Mouse (Mus musculus) embryonic facial prominence, embryonic 15.5 days (tissue): ENCODE results near the gene Atp13a3. TPM values are rescaled to one million over a fixed set of nuclear protein-coding genes. Genes with fewer than 3 reads are reported as not detected.

Experiments
- ATAC-seq: fragments of 200-750 bp; cut with Nextera tagmentation; 2 replicates; pipeline ENCODE4 v1.8.0; 2017; ENCODE audit warnings: low read depth, moderate TSS enrichment; ENCODE audit not compliant: insufficient number of reproducible peaks, low FRiP score, low TSS enrichment
- H3K27ac ChIP-seq: fragments of 300-500 bp; sonication (generic); replicated peaks from 2 replicates; pipeline ENCODE4 v1.5.1; 2015; ENCODE audit warnings: mild to moderate bottlenecking, inconsistent platforms
- H3K27me3 ChIP-seq: fragments of 300-500 bp; sonication (generic); 2 replicates; pipeline ENCODE4 v1.6.1; 2015; ENCODE audit warnings: inconsistent platforms
- H3K36me3 ChIP-seq: fragments of 300-500 bp; sonication (generic); 2 replicates; pipeline ENCODE4 v1.6.1; 2015; ENCODE audit warnings: mild to moderate bottlenecking, inconsistent platforms
- H3K4me1 ChIP-seq: fragments of 300-500 bp; sonication (generic); 2 replicates; pipeline ENCODE4 v1.6.1; 2015; ENCODE audit warnings: inconsistent platforms
- H3K4me2 ChIP-seq: fragments of 300-500 bp; sonication (generic); replicated peaks from 2 replicates; pipeline ENCODE4 v1.6.1; 2015; ENCODE audit warnings: mild to moderate bottlenecking, inconsistent platforms
- H3K4me3 ChIP-seq: fragments of 300-500 bp; sonication (generic); replicated peaks from 2 replicates; pipeline ENCODE4 v1.5.1; 2015; ENCODE audit warnings: mild to moderate bottlenecking, inconsistent platforms
- H3K9ac ChIP-seq: fragments of 300-500 bp; sonication (generic); 2 replicates; pipeline ENCODE4 v1.6.1; 2015; ENCODE audit warnings: inconsistent platforms
- H3K9me3 ChIP-seq: fragments of 300-500 bp; sonication (generic); replicated peaks from 2 replicates; pipeline ENCODE4 v1.6.1; 2016; ENCODE audit warnings: inconsistent platforms
- WGBS: fragments of 180-500 bp; shearing (Covaris S2); methylation state at CpG from one replicate; pipeline ENCODE4 v1.1.7; 2015; 5-methylcytosine and 5-hydroxymethylcytosine counted together
- polyA plus RNA-seq: library from polyadenylated mRNA; unstranded; fragments of >200 nt; fragmentation: Nextera tagmentation; extraction: Ambion mirVana; gene quantifications from 2 replicates; pipeline ENCODE4 v1.2.1, GENCODE M21; 2015

The Atp13a3 gene
- polyA plus RNA-seq, 1 experiment from 2014 or later = 10.2 TPM

DNA sequence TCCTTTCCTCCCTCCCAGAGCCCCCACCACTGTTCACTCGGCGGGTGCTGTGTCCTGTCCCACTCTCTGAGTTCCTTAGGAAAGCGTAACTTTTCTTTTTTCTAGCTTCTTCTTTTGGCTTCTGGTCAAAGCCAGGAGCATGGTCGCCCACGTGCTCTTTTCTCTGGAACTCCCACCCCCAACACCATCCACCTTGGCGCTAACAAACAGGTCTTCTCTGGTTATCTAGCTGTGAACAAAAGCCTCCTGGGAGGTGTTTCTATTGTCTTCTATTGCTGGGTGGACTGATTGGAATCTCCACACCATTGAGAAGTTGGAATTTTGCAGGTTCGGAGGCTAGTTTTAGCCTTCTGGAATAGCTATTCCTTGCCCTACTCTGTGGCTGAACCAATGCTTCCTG lies 30.5 kb upstream of the Atp13a3 start:
- Histone ChIP-seq H3K9ac (no peak overlapping the region), H3K4me2 (no peak overlapping the region), H3K4me1 (no peaks in the 10 kb centered on the region), H3K9me3 (no peaks in the 10 kb centered on the region), H3K27me3 (no peaks in the 10 kb centered on the region), H3K27ac (no peak overlapping the region), H3K4me3 (no peak overlapping the region), H3K36me3 (no peaks in the 10 kb centered on the region)
- no peak for ATAC-seq
- 90% methylated on average over 7 of the region's 7 CpGs for WGBS

DNA sequence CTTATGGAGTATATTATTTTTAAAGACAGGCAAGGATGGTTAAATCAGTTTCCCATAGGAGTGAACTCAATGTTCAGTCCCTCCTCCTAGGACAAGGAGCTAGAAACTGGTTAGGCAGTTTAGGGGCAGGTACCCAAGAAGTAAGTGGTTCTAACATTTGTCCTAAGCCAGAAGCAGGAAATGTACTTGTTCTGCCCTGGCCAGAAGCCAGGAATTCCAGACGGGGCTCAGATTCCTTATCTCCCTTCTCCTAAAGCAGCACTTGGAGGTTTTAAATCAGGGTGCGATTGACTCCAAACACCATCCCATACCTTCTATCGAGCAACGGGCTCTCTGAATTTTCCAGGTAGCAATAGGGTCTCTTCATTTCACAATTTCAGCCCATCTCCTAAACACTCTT lies 29.6 kb upstream of the Atp13a3 start:
- ATAC-seq = no peak
- H3K27ac ChIP-seq = no peak overlapping the region
- H3K4me2 ChIP-seq = no peak overlapping the region
- no peak overlapping the region for H3K9ac ChIP-seq
- H3K4me3 ChIP-seq = no peak overlapping the region
- H3K4me1 ChIP-seq = no peaks in the 10 kb centered on the region
- 62% methylated on average over 4 of the region's 4 CpGs for WGBS
- no peaks in the 10 kb centered on the region for H3K9me3 ChIP-seq
- no peaks in the 10 kb centered on the region for H3K27me3 ChIP-seq
- no peaks in the 10 kb centered on the region for H3K36me3 ChIP-seq

DNA sequence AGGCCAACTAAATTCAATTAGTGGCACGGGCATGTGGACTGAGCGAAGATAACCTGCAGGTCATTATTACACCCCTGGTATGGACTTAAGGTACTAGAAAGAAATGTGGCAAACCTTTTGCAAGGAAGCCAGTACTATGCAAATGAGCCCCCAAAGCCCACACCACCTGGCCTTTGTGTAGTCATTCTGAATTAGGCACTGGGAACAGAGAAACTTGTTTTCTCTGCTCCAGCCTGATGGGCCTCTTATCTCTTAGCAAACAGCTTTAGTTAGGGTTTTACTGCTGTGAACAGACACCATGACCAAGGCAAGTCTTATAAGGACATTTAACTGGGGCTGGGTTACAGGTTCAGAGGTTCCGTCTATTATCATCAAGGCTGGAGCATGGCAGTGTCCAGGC lies 27.4 kb upstream of the Atp13a3 start:
- Histone ChIP-seq H3K4me3 (no peak overlapping the region), H3K9ac (no peak overlapping the region), H3K9me3 (no peaks in the 10 kb centered on the region), H3K36me3 (no peaks in the 10 kb centered on the region), H3K4me2 (no peak overlapping the region), H3K27me3 (no peaks in the 10 kb centered on the region), H3K27ac (no peak overlapping the region), H3K4me1 (no peaks in the 10 kb centered on the region)
- ATAC-seq = no peak
- 68% methylated on average over 3 of the region's 3 CpGs for WGBS

DNA sequence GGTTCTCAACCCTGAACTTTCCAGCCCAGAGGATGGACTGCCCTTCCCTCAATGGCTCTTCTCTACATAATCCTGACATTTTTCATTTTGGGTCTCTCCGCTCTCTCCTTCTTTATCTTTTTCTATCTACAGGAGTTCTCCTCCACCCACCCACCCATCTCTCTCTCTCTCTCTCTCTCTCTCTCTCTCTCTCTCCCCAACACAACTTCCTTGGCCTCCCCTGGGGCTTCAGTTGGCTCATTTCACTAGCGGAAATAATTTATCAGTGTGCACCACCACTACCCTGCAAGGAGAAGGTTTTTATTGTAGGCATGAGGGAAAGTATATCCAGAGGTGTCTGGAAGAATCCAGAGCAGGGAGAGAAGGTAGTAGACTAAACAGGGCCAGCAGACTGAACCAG lies 26.3 kb upstream of the Atp13a3 start:
- no peak overlapping the region for H3K9ac ChIP-seq
- no peak for ATAC-seq

DNA sequence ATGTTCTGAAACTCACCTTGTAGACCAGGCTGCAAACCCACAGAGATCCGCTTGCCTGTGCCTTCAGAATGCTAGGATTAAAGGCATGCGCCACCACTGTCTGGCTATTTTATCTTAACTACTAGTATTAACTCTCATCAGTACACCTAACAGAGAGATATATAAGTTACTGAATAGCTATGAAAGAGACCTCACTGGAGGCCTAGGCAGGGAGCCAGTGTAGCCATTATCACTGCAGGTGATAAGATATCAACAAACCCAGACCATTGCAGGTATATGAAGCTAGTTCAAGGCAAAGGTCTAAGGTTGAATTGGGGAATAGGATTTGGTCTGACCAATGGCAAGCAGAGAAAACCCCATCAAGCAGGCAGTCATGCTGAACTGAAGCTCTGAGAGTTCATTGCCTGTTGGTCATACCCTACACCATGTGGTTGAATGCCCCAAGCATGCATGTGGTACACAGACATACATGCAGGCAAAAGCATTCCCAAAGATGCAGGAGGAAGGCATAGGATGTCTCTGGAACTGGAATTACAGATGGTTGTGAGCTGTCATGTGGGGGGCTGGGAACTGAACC lies 24.8 kb upstream of the Atp13a3 start:
- Histone ChIP-seq H3K36me3 (no peaks in the 10 kb centered on the region), H3K27me3 (no peaks in the 10 kb centered on the region), H3K4me2 (no peak overlapping the region), H3K27ac (no peak overlapping the region), H3K4me1 (no peaks in the 10 kb centered on the region), H3K9ac (no peak overlapping the region), H3K4me3 (no peak overlapping the region), H3K9me3 (no peaks in the 10 kb centered on the region)
- WGBS = 93% methylated on average over 2 of the region's 2 CpGs
- no peak for ATAC-seq

More for the DNA sequence above, 26.3 kb upstream of the Atp13a3 start:
- 84% methylated on average over 2 of the region's 2 CpGs for WGBS
- Histone ChIP-seq H3K4me3 (no peak overlapping the region), H3K27ac (no peak overlapping the region), H3K36me3 (no peaks in the 10 kb centered on the region), H3K4me1 (no peaks in the 10 kb centered on the region), H3K27me3 (no peaks in the 10 kb centered on the region), H3K9me3 (no peaks in the 10 kb centered on the region), H3K4me2 (no peak overlapping the region)

DNA sequence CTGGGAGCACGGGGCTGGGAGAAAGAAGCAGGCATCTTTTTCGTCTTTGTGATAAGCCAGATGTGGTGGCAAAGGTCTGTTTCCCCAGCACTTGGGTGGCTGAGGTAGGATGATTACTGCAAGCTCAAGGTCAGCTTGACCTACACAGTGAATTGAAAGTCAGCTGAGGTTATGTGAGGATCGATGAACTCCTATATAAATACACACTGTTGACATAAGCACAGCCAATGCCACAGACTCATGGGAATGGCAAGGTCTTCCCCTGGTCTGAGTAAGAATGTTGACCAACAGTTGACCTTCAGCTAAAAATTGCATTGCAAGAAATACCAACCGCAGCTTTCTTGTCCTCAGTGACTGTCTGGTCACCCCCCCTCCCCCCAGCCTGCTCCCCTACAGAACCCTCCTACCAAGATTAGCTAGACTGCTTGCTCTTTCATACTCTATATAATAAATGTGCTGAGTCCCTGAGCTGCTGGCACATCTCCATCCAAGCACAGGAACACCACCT lies 23.0 kb upstream of the Atp13a3 start:
- H3K27ac ChIP-seq = no peak overlapping the region
- no peaks in the 10 kb centered on the region for H3K4me1 ChIP-seq
- no peaks in the 10 kb centered on the region for H3K27me3 ChIP-seq
- no peaks in the 10 kb centered on the region for H3K9me3 ChIP-seq
- WGBS = 77% methylated on average over 4 of the region's 4 CpGs
- no peak overlapping the region for H3K4me2 ChIP-seq
- no peak for ATAC-seq
- no peak overlapping the region for H3K9ac ChIP-seq
- H3K4me3 ChIP-seq = no peak overlapping the region
- H3K36me3 ChIP-seq = no peaks in the 10 kb centered on the region

DNA sequence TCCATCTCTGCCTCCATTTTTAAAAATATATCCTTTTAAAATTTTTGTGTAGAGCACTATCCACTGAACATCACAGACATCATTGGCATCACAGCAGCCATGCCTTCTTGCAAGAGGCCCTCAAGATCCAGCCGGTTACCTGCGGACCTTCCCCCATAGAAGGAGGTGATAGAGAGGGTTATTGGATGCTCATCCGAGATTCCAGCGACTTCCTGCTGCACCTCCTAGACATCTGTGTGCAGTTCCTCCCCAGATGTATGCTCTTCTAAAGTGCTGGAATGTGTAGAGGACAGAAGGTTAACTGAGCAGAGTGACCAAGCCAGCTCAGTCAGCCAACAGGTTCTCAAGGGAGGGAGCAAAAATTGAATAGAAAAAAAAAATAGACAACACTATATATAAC lies 21.7 kb upstream of the Atp13a3 start:
- Histone ChIP-seq H3K9me3 (no peaks in the 10 kb centered on the region), H3K27me3 (no peaks in the 10 kb centered on the region), H3K4me1 (no peaks in the 10 kb centered on the region), H3K36me3 (no peaks in the 10 kb centered on the region), H3K4me2 (no peak overlapping the region), H3K9ac (no peak overlapping the region), H3K4me3 (no peak overlapping the region), H3K27ac (no peak overlapping the region)
- WGBS = 77% methylated on average over 4 of the region's 4 CpGs
- ATAC-seq = no peak

DNA sequence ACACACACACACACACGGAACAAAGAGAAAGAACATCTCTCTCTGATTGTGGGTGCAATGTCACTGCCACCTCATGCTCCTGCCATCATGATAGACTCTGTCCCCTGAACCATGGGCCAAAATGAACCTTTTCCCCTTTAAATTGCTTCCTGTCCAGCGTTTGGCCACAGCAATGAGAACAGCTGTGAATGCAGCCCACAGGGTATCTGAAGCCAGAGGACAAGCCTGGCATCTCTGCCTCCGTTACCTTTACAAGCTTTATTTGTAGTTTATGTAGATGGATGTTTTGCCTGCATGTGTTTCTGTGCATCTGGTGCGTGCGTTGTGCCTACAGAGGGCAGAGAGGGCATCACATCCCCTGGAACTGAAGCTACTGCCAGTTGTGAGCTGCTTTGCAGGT lies 21.2 kb upstream of the Atp13a3 start:
- no peak for ATAC-seq
- Histone ChIP-seq H3K4me3 (no peak overlapping the region), H3K9ac (no peak overlapping the region), H3K4me2 (no peak overlapping the region), H3K27ac (no peak overlapping the region), H3K4me1 (no peaks in the 10 kb centered on the region), H3K27me3 (no peaks in the 10 kb centered on the region), H3K36me3 (no peaks in the 10 kb centered on the region), H3K9me3 (no peaks in the 10 kb centered on the region)
- 69% methylated on average over 5 of the region's 5 CpGs for WGBS

DNA sequence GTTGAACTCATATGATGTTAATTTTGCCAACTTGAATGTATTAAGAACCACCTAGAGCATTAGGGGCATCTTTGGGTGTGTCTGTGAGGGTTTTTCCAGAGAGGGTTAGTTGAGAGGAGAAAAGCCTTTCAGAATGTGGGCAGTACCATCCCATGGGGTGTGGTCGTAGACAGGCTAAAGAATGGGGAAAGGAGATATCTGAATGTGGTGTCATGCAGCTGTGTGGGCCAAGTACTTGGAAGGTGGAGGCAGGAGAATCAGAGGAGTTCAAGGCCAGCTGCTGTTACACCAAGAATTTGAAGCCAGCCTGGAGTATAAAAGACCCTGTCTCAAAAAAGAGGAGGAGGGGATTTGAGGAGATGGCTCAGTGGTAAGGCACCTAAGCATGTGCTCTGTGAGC lies 20.2 kb upstream of the Atp13a3 start:
- WGBS = 67% methylated on average over 1 of the region's 1 CpGs
- Histone ChIP-seq H3K27ac (no peak overlapping the region), H3K9ac (no peak overlapping the region), H3K4me3 (no peak overlapping the region), H3K4me2 (no peak overlapping the region), H3K9me3 (no peaks in the 10 kb centered on the region), H3K4me1 (no peaks in the 10 kb centered on the region), H3K36me3 (no peaks in the 10 kb centered on the region), H3K27me3 (no peaks in the 10 kb centered on the region)
- ATAC-seq = no peak

DNA sequence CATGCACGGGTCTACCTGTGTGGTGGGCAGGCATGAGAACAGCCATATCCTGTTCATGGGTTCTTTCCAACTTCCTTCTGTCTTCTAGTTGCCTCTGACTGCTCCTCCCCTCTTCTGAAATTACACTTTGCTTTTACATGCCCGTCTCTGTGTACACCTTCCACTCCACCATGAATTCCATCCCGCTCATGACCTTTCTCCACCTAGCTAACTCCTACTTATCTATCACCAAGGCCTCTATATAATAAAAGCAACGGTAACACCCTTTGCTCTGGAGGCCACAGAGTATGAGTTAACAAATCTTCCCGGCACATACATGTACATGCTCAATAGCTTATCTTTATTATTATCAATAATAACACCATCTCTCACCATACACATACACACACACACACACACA lies 18.3 kb upstream of the Atp13a3 start:
- H3K27ac ChIP-seq = no peak overlapping the region
- 80% methylated on average over 5 of the region's 5 CpGs for WGBS
- no peak overlapping the region for H3K9ac ChIP-seq
- no peaks in the 10 kb centered on the region for H3K4me1 ChIP-seq
- H3K4me2 ChIP-seq = no peak overlapping the region
- H3K9me3 ChIP-seq = no peaks in the 10 kb centered on the region
- no peak for ATAC-seq
- H3K36me3 ChIP-seq = no peaks in the 10 kb centered on the region
- H3K4me3 ChIP-seq = no peak overlapping the region
- no peaks in the 10 kb centered on the region for H3K27me3 ChIP-seq

DNA sequence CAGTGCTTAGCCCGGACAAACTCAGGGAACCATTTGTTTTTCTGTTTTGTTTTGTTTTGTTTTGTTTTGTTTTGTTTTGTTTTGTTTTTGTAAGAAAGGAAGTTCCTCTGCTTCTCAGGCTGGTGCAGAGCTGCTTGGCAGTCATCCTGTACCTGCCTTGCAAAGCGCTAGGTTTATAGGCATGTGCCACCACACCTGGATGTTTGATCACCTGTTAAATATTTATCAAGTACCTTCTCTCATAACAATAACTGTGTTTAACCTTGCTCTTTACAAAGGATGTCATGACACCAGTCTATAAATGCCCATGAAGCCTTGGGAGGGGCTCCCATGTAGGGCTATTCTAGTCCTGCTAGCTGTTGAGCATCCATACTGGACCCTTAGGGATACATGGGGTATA lies 10.9 kb upstream of the Atp13a3 start:
- Histone ChIP-seq H3K27ac (no peak overlapping the region), H3K4me3 (no peak overlapping the region), H3K4me2 (no peak overlapping the region), H3K9me3 (no peaks in the 10 kb centered on the region), H3K9ac (no peak overlapping the region), H3K4me1 (no peaks in the 10 kb centered on the region), H3K27me3 (no peaks in the 10 kb centered on the region), H3K36me3 (no peaks in the 10 kb centered on the region)
- no peak for ATAC-seq
- 81% methylated on average over 2 of the region's 2 CpGs for WGBS

DNA sequence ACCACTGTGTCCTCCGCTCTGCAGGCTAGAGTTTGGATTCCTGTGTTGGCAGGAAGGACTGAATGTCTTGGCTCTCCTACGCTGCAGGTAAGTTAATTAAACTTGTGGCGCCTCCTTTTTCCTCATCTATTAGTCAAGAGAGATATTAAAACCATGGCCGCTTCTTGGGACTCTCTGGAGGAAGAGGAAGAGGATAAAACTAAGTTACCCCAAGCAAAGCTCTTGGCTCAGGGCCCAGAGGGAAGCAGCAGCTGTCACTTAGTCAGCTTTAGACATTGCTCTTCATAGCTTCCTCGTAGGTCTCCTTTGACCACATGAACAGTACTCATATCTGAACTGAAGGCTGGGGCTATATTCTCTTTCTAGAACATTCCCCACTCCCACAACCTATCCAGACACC lies 10.5 kb upstream of the Atp13a3 start:
- WGBS = 68% methylated on average over 5 of the region's 5 CpGs
- no peak for ATAC-seq

More for the DNA sequence above, 10.5 kb upstream of the Atp13a3 start:
- no peaks in the 10 kb centered on the region for H3K4me1 ChIP-seq
- H3K27me3 ChIP-seq = no peaks in the 10 kb centered on the region
- no peak overlapping the region for H3K9ac ChIP-seq
- H3K27ac ChIP-seq = no peak overlapping the region
- no peak overlapping the region for H3K4me2 ChIP-seq
- H3K36me3 ChIP-seq = no peaks in the 10 kb centered on the region
- H3K9me3 ChIP-seq = no peaks in the 10 kb centered on the region
- H3K4me3 ChIP-seq = no peak overlapping the region
